Mouse (Mus musculus) frontal cortex, adult 2 months (tissue): ENCODE results near the gene Prnd. TPM values are rescaled to one million over a fixed set of nuclear protein-coding genes. Genes with fewer than 3 reads are reported as not detected.

Experiments
- DNase-seq, 2 experiments: peaks; one replicate each; pipeline ENCODE4 v3.0.0; 2022; ENCODE audit warnings: low spot score in 1 of 2; ENCODE audit errors: extremely low spot score in 1 of 2
- polyA plus RNA-seq: library from polyadenylated mRNA; depleted of rRNA; stranded (reverse); fragments of >200 nt; gene quantifications from 2 replicates; pipeline ENCODE4 v1.2.3, GENCODE M21; 2012; rRNA removed

The Prnd gene
- 0.56 and 0.95 TPM in 2 replicates for polyA plus RNA-seq

DNA sequence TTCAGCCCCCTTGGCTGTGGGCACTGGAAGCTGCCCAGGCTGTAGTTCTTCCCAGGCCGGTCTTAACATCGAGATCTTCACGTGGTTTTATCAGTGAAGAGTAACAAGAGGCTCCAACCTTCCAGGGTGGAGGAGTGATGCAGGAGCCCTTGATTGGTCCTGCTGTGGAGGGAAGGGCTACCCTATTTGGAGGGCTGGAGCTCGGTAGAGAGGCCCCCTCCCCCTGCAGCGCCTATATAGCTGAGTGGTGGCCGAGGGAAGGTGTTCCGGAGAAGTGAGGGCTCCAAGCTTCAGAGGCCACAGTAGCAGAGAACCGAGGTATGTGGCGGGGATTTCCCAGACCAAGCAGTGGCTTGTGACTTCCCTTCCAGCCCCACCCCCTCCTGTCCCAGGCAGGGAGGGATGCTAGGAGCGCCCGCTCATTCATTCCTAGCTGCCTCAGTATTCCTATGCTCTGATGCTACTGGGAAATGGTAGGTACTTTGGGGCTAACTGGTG, at the start of gene Prnd:
Prnd (plus strand) TSS at position 264 of the 498 bp plus-strand sequence.
- no peak for DNase-seq

DNA sequence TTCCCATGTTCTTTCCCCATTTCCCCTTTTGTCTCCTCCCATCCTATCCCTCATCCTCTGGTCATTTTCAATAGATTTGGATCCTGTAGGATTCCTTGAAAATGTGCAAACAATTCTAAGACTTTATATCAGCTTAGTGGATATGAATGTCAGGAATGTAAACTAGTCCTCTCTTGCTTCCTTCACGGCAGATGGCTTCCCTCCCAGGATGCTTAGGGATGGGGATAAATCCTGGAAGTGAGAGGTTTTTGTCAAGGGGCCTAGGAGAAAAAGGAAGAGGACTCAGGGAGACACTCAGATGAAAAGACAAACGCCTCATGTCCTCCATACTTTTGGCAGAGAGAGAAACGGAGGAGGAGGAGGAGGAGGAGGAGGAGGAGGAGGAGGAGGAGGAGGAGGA, 48.2 kb upstream of the Prnd start:
- no peak for DNase-seq

GRCm38 (mm10) chr2:131902867-131903266, 47.8 kb upstream of the Prnd start:
- peak in 1 of 2 experiments; percentile 62 for DNase-seq

- DNase-seq: no peak
These were observed 45.6 kb upstream of the Prnd start for GRCm38 (mm10) chr2:131905025-131905424.

- no peak for DNase-seq
These were observed 44.9 kb upstream of the Prnd start for GRCm38 (mm10) chr2:131905776-131906175.

DNA sequence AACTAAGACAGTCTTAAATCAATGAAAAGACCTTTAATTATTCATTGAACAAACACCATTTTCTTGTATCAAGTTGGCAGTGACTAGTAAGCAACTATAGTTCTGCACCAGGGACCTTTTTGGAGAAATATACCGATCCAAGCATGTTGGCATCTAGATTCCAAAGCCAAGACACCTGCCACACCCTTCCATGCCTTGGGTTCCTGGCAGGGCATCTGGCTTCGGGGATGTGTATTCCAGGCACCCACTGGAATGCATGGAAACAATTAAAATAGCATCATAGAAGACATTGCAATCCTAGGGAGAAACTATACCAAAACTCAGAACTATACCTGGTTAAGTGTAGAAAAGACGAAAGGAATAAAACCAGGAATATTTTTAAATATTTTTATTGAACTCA, 44.4 kb upstream of the Prnd start:
- DNase-seq: no peak

- DNase-seq: no peak
These were observed 43.8 kb upstream of the Prnd start for GRCm38 (mm10) chr2:131906846-131907245.

- no peak for DNase-seq
These were observed 43.4 kb upstream of the Prnd start for GRCm38 (mm10) chr2:131907311-131907710.

GRCm38 (mm10) chr2:131908351-131908861, 42.3 kb upstream of the Prnd start:
- no peak for DNase-seq

DNA sequence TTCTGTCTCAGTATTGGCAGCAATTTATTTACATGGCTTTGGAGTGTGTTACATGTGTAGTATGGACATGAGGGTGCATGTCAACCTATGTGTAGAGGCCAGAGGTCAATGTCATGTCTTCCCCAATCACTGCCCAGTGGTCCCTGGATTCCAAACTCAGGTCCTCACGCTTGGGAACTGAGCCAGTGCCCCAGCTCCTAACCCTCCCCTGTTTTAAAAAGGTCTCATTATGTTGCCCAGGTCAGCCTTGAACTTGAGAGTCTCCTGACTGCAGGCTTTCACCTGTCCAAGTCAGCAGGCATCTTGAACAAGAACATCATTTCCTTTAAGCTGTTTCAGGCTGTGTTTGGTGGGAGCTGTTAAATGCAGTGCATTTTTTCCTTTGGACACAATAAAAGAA, 41.8 kb upstream of the Prnd start:
- DNase-seq: no peak

GRCm38 (mm10) chr2:131909683-131910572, 40.7 kb upstream of the Prnd start, which contains the start of the genes Prnp and Prn:
TSS of gene Prnp (plus strand) at chr2:131909928.
TSS of gene Prn (plus strand) at chr2:131909957.
- DNase-seq: peak; percentile 62 to 92

DNA sequence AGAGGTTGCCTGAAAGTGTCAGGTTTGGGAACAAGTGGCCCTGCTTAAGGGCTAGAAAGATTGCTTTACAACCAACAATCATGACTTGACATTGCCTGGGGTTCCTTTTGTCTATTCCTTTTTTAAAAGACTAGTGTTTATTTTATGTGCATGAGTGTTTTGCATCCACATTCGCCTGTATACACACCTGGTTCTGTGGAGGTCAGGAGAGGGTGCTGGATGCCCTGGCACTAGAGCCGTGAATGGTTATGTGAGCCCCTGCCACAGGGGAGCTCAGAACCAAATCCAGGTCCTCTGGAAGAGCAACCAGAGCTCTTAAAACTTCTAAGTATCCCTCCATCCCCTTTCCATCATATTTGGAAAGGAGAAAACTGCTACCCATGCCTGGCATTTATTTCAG, 39.8 kb upstream of the Prnd start:
- DNase-seq: no peak

DNA sequence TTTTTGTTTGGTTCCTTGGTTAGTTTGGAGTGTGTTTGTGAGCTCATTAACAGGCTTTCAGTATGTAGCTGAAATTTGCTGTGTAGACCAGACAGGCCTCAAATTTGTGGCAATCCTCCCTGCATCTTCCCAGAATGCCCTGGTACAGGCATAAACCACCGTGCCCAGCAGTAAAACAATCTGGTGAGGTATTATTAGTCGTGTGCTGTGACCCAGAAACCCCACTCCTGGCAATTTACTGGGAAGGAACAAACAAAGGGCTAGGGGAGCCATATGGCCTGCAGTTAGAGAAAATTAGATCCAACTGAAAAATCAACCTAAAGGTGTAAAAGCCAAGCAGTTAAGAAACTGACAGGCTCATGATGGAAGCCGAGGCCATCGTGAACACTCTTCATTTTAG, 39.3 kb upstream of the Prnd start:
- no peak for DNase-seq

DNA sequence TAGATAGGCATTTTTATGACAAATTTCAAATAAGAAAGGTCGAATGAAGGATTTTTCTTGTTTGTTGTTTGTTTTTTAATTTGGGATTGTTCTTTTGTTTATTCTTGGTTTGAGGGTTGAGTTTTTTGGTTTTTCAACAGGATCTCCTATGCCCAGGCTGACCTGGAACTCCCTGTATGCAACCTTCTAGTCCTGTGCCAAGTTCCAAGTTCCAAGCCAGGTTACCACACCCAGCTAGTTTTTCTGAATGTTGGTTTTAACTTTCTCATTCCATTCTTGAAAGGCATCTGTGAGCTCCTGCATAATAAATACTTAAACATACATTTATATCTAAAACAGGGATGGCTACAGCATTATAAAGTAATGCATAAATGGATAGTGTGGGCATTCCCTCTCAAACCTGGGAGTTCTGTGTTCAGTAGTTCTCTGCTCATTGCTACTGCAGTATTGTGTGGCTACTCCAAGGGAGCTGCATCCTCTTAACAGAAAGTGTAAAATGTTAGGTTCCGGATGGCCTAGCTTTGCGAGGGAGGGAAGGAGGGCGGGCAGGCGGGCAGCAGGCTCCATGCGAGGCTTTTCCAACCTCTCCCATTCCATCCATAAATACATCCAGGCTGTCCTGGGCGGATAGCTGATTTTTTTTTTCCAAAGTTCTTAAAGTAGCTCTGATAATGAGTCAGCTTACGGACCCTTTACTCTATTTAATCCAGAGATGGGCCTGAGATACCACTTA, 38.0 kb upstream of the Prnd start:
- no peak for DNase-seq

DNA sequence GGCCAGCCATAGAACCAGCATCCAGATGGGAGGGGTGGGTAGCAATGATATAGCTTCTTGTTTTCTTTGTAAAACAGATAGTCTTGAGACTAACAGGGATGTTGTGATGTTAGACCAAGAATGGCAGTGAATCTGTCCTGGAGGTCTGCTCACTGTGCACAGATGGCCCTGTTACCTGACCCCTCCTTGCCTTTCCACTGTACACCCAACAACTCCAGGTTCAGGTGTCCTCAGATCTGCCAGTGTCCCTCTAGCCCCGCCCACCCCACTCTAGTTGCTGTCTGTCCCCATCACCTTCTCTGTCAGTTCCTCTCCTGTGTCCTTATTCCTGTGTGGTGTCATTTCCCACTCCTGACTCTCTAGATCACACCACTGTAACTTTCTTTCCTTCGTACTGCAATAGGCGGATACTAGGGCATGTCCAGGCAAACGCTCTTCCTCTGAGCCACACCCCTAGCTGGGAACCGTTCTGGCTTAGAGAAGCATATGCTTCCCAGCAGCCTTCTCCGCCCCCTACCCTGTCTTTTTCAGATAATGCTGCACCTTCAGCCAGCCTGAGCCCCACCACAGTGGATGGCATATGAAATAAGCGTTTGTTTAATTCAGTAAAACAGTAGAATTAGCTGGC, 18.3 kb upstream of the Prnd start:
- DNase-seq: no peak

DNA sequence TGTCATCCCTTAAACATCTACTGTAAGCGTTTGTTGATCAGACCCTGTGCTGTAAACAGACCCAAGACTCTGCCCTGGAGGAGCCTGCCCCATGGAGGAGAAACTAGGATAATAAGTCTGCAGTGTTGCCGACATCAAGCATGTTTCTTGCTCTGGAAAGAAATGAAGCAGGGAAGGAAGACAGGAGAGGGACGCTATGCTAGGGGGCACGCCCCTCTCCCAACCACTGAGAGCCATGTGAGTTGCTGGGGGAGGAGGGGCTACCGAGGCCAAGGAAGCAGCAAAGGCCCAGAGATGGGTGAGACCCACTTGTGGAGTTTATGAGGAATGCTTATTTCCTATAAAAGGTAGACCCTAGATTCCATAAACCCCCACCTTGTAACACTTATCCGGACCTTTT, 17.6 kb upstream of the Prnd start:
- DNase-seq: no peak

- peak in 1 of 2 experiments; percentile 34 for DNase-seq
These were observed 17.1 kb upstream of the Prnd start for GRCm38 (mm10) chr2:131933598-131933997.

DNA sequence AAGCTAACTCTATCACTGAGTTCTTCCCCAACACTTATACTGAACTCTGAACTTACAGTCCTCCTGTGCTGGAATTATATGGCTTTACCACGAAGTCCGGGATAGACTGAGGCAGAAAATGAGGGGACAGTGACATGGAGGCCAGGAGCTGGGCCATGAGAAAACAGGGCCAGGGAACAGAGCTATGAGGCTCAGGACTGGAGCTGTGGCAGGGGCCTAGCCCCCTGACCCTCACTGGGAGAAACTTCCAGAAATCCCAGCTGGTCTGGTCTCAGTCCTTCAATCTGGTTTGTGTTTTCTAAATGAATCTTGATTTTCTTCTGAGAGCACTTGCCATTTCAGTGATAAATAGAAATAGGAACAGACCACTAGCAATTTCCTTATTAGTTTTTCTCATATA, 16.4 kb upstream of the Prnd start:
- no peak for DNase-seq

DNA sequence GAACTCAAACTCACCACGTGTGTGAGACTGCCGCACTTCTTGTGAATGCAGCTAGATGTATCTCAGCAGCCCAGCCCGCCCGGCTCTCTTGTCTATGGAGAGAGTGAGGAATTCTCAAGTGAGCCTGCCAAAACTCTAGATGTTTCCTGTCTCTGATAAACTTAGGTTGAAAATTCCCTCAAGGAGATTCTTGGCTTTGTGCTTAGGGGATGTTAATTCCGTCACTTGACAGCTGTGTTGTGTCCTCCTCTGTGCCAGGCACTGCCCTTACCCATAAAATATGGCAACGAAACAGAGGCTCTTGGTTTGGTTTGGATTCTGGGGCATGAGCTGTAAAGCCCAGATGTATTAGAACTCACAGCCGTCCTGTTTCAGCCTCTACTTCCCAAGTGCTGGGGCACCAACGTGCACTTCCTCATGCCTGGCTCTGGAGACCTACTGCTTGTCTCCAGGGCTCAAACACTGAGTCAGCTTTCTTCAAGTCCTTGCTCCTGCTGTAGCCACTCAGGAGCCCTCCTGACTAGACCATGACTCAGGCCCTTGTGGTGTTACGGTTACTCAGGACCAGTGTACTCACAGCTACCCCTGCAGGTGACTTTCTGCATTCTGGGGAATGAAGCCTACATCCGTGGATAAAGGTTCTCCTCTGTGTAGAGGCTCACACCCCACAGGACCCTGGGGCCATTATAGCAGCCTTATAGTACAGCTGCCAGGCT, 15.1 kb upstream of the Prnd start:
- DNase-seq: no peak

DNA sequence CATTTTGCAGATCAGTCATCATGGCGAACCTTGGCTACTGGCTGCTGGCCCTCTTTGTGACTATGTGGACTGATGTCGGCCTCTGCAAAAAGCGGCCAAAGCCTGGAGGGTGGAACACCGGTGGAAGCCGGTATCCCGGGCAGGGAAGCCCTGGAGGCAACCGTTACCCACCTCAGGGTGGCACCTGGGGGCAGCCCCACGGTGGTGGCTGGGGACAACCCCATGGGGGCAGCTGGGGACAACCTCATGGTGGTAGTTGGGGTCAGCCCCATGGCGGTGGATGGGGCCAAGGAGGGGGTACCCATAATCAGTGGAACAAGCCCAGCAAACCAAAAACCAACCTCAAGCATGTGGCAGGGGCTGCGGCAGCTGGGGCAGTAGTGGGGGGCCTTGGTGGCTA, 14.3 kb upstream of the Prnd start:
- DNase-seq: no peak
